Mouse (Mus musculus): ENCODE measurements around the gene Tbc1d8. TPM values are rescaled to one million over a fixed set of nuclear protein-coding genes. Genes with fewer than 3 reads are reported as not detected.

Gene Tbc1d8
- polyA plus RNA-seq, 1 experiment, result 1.2 TPM

- TF ChIP-seq POLR2A (IDR thresholded peaks at IDR 0.05; ENCODE audit: low read depth, low read length), result no peak
- TF ChIP-seq CTCF (IDR thresholded peaks at IDR 0.05; ENCODE audit: borderline replicate concordance, insufficient read depth, low read length), result no peak
These were observed 28.4 kb downstream of the Tbc1d8 start for GRCm38 (mm10) chr1:39450069-39450728.

GRCm38 (mm10) chr1:39449251-39449790, 29.2 kb downstream of the Tbc1d8 start:
- H3K27ac ChIP-seq (ENCODE audit: insufficient read depth, low read length), result no peak overlapping the region

More at GRCm38 (mm10) chr1:39450069-39450728, 28.4 kb downstream of the Tbc1d8 start:
- H3K27ac ChIP-seq (ENCODE audit: insufficient read depth, low read length), result no peak overlapping the region
- no peaks in the 10 kb centered on the region for H3K4me1 ChIP-seq (ENCODE audit: control insufficient read depth, insufficient read depth, low read length)
- H3K4me3 ChIP-seq (ENCODE audit: insufficient read depth, low read length), result no peak overlapping the region

GRCm38 (mm10) chr1:39448819-39449218, 29.7 kb downstream of the Tbc1d8 start:
- Histone ChIP-seq H3K27ac (ENCODE audit: insufficient read depth, low read length) (no peak overlapping the region), H3K4me3 (ENCODE audit: insufficient read depth, low read length) (no peak overlapping the region)
- TF ChIP-seq POLR2A (IDR thresholded peaks at IDR 0.05; ENCODE audit: low read depth, low read length), result no peak
- no peak for TF ChIP-seq CTCF (IDR thresholded peaks at IDR 0.05; ENCODE audit: borderline replicate concordance, insufficient read depth, low read length)

More at GRCm38 (mm10) chr1:39449251-39449790, 29.2 kb downstream of the Tbc1d8 start:
- TF ChIP-seq POLR2A (IDR thresholded peaks at IDR 0.05; ENCODE audit: low read depth, low read length) (no peak), CTCF (IDR thresholded peaks at IDR 0.05; ENCODE audit: borderline replicate concordance, insufficient read depth, low read length) (no peak)
- Histone ChIP-seq H3K4me3 (ENCODE audit: insufficient read depth, low read length) (no peak overlapping the region), H3K4me1 (ENCODE audit: control insufficient read depth, insufficient read depth, low read length) (no peaks in the 10 kb centered on the region)

GRCm38 (mm10) chr1:39448238-39448637, 30.3 kb downstream of the Tbc1d8 start:
- no peak overlapping the region for H3K4me3 ChIP-seq (ENCODE audit: insufficient read depth, low read length)
- H3K27ac ChIP-seq (ENCODE audit: insufficient read depth, low read length), result no peak overlapping the region
- TF ChIP-seq CTCF (IDR thresholded peaks at IDR 0.05; ENCODE audit: borderline replicate concordance, insufficient read depth, low read length) (no peak), POLR2A (IDR thresholded peaks at IDR 0.05; ENCODE audit: low read depth, low read length) (no peak)
- H3K4me1 ChIP-seq (ENCODE audit: control insufficient read depth, insufficient read depth, low read length), result no peaks in the 10 kb centered on the region

More at GRCm38 (mm10) chr1:39448819-39449218, 29.7 kb downstream of the Tbc1d8 start:
- H3K4me1 ChIP-seq (ENCODE audit: control insufficient read depth, insufficient read depth, low read length), result no peaks in the 10 kb centered on the region

- no peak for TF ChIP-seq CTCF (IDR thresholded peaks at IDR 0.05; ENCODE audit: borderline replicate concordance, insufficient read depth, low read length)
- no peak for TF ChIP-seq POLR2A (IDR thresholded peaks at IDR 0.05; ENCODE audit: low read depth, low read length)
- no peak overlapping the region for H3K4me3 ChIP-seq (ENCODE audit: insufficient read depth, low read length)
- no peak overlapping the region for H3K27ac ChIP-seq (ENCODE audit: insufficient read depth, low read length)
- H3K4me1 ChIP-seq (ENCODE audit: control insufficient read depth, insufficient read depth, low read length), result no peaks in the 10 kb centered on the region
These were observed 32.4 kb downstream of the Tbc1d8 start for GRCm38 (mm10) chr1:39446178-39446577.

- no peaks in the 10 kb centered on the region for H3K4me1 ChIP-seq (ENCODE audit: control insufficient read depth, insufficient read depth, low read length)
- no peak overlapping the region for H3K27ac ChIP-seq (ENCODE audit: insufficient read depth, low read length)
- no peak for TF ChIP-seq CTCF (IDR thresholded peaks at IDR 0.05; ENCODE audit: borderline replicate concordance, insufficient read depth, low read length)
- TF ChIP-seq POLR2A (IDR thresholded peaks at IDR 0.05; ENCODE audit: low read depth, low read length), result no peak
These were observed 33.1 kb downstream of the Tbc1d8 start for GRCm38 (mm10) chr1:39445303-39446050.

GRCm38 (mm10) chr1:39443764-39444163, 34.8 kb downstream of the Tbc1d8 start:
- Histone ChIP-seq H3K4me3 (ENCODE audit: insufficient read depth, low read length) (no peak overlapping the region), H3K27ac (ENCODE audit: insufficient read depth, low read length) (no peak overlapping the region), H3K4me1 (ENCODE audit: control insufficient read depth, insufficient read depth, low read length) (no peaks in the 10 kb centered on the region)
- TF ChIP-seq CTCF (IDR thresholded peaks at IDR 0.05; ENCODE audit: borderline replicate concordance, insufficient read depth, low read length) (no peak), POLR2A (IDR thresholded peaks at IDR 0.05; ENCODE audit: low read depth, low read length) (no peak)

More at GRCm38 (mm10) chr1:39445303-39446050, 33.1 kb downstream of the Tbc1d8 start:
- H3K4me3 ChIP-seq (ENCODE audit: insufficient read depth, low read length), result no peak overlapping the region

- TF ChIP-seq CTCF (IDR thresholded peaks at IDR 0.05; ENCODE audit: borderline replicate concordance, insufficient read depth, low read length) (no peak), POLR2A (IDR thresholded peaks at IDR 0.05; ENCODE audit: low read depth, low read length) (no peak)
- Histone ChIP-seq H3K27ac (ENCODE audit: insufficient read depth, low read length) (no peak overlapping the region), H3K4me3 (ENCODE audit: insufficient read depth, low read length) (no peak overlapping the region), H3K4me1 (ENCODE audit: control insufficient read depth, insufficient read depth, low read length) (no peaks in the 10 kb centered on the region)
These were observed 36.9 kb downstream of the Tbc1d8 start for GRCm38 (mm10) chr1:39441686-39442085.

- Histone ChIP-seq H3K27ac (ENCODE audit: insufficient read depth, low read length) (no peak overlapping the region), H3K4me1 (ENCODE audit: control insufficient read depth, insufficient read depth, low read length) (no peaks in the 10 kb centered on the region), H3K4me3 (ENCODE audit: insufficient read depth, low read length) (no peak overlapping the region)
- TF ChIP-seq CTCF (IDR thresholded peaks at IDR 0.05; ENCODE audit: borderline replicate concordance, insufficient read depth, low read length), result no peak
- TF ChIP-seq POLR2A (IDR thresholded peaks at IDR 0.05; ENCODE audit: low read depth, low read length), result no peak
These were observed 38.6 kb downstream of the Tbc1d8 start for GRCm38 (mm10) chr1:39439661-39440548.

Data from embryonic fibroblast, embryonic 13.5 days (primary cell).